Mouse (Mus musculus): ENCODE results near the gene Cep135. TPM values are rescaled to one million over a fixed set of nuclear protein-coding genes. Genes with fewer than 3 reads are reported as not detected.

Cep135 gene
- 5.4 and 5.9 TPM in 2 replicates for polyA plus RNA-seq (2015; fragmentation: Nextera tagmentation; extraction: Ambion mirVana)

DNA sequence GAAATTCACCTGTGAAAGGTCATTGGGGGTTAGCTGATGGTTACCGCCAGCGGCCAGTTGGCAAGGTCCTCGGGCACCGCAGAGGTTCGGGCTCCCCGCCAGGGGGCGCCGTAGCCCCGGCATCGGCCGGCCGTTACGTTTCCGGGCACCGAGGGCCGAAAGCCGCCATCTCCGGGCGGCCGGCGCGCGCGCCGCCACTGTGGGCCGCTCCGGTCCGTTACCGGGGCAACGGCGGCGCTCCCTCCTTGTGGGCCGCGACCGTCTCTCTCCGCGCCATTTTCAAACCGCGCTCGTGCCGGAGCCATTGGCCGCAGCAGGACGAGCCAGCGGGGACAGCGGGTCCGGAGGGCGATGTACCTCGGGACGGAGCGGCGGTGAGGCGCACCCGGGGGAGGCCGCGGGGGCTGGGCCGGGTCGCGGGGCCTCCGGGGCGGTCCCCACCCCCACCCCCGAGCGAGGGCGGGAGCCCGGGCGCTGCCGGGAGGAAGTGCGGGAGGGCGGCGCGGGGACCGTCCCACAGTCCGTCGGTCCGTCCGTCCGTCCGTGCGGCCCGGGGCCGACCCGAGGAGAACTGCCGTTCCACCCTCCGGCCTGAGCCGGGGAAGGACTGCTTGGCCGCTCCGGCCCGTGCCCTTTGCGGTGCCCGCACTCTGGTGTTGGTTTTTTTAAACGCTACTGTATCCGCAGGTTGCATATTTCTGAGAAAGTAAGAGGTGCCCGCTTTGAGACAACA, at the start of gene Cep135:
Gene Cep135, plus strand, starts transcription at position 148 of the 733 bp plus-strand sequence.

DNA sequence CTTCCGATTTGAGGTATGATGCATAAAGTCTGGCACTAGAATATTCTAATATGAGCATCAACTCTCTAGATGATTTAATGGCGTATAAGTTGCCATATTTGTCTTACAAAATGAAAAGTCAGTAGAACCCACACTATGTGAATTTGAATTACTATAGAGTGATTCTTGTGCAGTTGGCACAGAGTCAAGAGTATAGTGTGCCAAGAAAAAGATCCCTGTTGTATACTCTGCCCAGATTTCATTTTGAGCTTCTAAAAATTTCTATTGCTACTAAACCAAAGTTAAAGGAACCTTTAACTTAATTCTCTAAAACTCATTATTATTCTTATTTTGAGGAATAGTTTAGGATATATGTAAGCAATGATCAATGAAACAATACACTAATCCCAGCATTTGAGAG, 67.7 kb downstream of the Cep135 start, which contains the start of gene C530008M17Rik:
Gene C530008M17Rik, plus strand, starts transcription at position 301 of the 400 bp plus-strand sequence.

Other genes with a start within 250 kb of the Cep135 start
- gene Nmu, start 224.9 kb upstream of the Cep135 start, polyA plus RNA-seq (2015; fragmentation: Nextera tagmentation; extraction: Ambion mirVana), result not detected in 2 replicates
- gene Gm7271, start 104.7 kb upstream of the Cep135 start, polyA plus RNA-seq (2015; fragmentation: Nextera tagmentation; extraction: Ambion mirVana), result not detected in 2 replicates
- 15.0 and 19.3 TPM in 2 replicates for gene Exoc1, start 59.4 kb upstream of the Cep135 start, polyA plus RNA-seq (2015; fragmentation: Nextera tagmentation; extraction: Ambion mirVana)
- 13.6 and 16.3 TPM in 2 replicates for gene C530008M17Rik, start 67.8 kb downstream of the Cep135 start, polyA plus RNA-seq (2015; fragmentation: Nextera tagmentation; extraction: Ambion mirVana)